Mouse (Mus musculus): Measurements from ENCODE around the gene Hectd4.

DNA sequence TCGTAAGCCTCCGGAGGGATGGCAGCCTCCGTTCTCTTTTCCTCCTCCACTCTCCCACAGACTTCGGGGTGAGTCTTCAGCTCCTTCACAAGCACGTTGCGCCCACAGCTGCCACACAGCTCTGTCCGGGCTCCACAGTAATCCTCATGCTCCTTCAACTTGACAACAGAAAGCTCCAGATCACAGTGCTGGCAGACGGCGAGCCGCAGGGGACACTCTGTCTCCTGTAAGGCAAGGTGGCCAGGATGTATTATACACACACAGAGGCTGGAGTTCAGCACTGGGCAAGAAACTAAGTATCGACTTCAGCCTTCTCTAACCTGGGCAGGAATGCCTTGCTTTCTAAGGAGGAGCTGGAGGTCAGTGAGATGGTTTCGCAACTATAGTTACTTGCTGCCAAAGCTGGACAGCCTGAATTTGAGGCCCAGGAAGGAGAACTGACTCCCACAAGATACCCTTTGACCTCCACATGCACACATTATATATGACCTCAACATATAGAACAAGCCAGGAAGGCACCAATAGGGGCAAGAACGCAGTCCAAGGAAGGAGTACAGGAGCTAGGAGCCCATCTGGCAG lies 158.7 kb downstream of the Hectd4 start:
- TF ChIP-seq CTCF (IDR thresholded peaks at IDR 0.05; ENCODE audit: extremely low read depth, insufficient read depth, low read length), result no peak
- TF ChIP-seq POLR2A (IDR thresholded peaks at IDR 0.05; ENCODE audit: extremely low read depth, insufficient read depth, low read length), result no peak
